Mouse (Mus musculus): ENCODE measurements at regions not wholly inside any gene's neighbourhood (a gene's known extent, or its start where the extent isn't known, plus 50 kb on each side); places are given as distances from the start of the nearest gene placed in this dataset.

DNA sequence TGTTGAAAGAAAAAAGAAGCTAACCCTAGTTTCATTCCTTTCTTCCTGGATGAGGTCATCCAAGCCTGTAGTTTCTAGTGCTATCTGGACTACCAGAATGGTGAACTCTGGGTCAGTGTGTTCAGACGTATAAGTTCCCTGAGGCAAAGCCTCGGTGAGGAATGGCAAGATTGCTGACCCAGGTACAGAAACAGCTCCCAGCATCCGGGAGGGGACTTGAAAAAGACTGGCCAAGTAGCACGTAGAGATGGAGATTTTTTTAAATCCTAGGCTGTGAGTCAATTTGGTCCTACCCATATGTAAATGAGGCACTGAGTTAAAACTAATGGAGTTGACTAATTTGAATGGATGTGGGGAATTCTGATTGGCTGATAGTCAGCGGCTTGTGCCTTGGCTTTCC lies 55.0 kb upstream of the Gm11084 start:
- H3K4me1 ChIP-seq (ENCODE audit: control insufficient read depth, insufficient read depth, low read length), result peaks cover 5% of the 10 kb centered on the region; the same call in 1 of the 2 replicates
- no peak overlapping the region for H3K9ac ChIP-seq (ENCODE audit: low read length)
- no peaks in the 10 kb centered on the region for H3K27me3 ChIP-seq (replicated peaks; ENCODE audit: control insufficient read depth, insufficient read depth, low read length)
- H3K36me3 ChIP-seq (ENCODE audit: control insufficient read depth, insufficient read depth, low read length), result no peaks in the 10 kb centered on the region
- H3K4me3 ChIP-seq (ENCODE audit: low read depth, low read length), result no peak overlapping the region
- no peak overlapping the region for H3K4me2 ChIP-seq (ENCODE audit: low read length)
- no peaks in the 10 kb centered on the region for H3K9me3 ChIP-seq (replicated peaks; ENCODE audit: control insufficient read depth, low read length)
- DNase-seq (ENCODE audit: low spot score) (no peak), ATAC-seq (no peak)
- 25% methylated on average over 5 of the region's 5 CpGs for WGBS
- no peak overlapping the region for H3K27ac ChIP-seq (ENCODE audit: low read depth, low read length)

DNA sequence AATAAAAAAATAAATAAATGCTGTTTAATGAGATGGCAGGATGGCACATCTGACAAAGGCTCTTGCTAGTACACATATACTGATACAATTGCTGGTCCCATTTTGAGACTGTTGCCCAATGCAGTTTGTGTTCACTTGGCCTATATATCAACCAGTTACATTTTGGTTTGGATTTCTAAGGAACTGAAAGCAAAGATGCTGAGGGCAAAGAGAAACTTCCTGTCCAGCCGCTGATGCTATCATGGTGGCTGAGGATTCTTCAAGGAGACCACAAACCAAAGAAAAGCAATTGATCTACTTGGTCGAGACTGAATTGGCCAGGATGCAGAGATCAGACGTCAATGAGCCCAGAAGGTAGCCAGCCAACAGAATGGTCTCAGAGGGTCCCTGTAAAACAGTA lies 53.5 kb upstream of the Gm11084 start:
- ATAC-seq, result no peak
- H3K9me3 ChIP-seq (replicated peaks; ENCODE audit: control insufficient read depth, low read length), result no peaks in the 10 kb centered on the region
- no peak overlapping the region for H3K4me2 ChIP-seq (ENCODE audit: low read length)
- peaks cover 3% of the 10 kb centered on the region; the same call in 1 of the 2 replicates for H3K4me1 ChIP-seq (ENCODE audit: control insufficient read depth, insufficient read depth, low read length)
- no peak for DNase-seq (ENCODE audit: low spot score)
- no peaks in the 10 kb centered on the region for H3K36me3 ChIP-seq (ENCODE audit: control insufficient read depth, insufficient read depth, low read length)
- H3K27me3 ChIP-seq (replicated peaks; ENCODE audit: control insufficient read depth, insufficient read depth, low read length), result no peaks in the 10 kb centered on the region
- H3K27ac ChIP-seq (ENCODE audit: low read depth, low read length), result no peak overlapping the region
- H3K4me3 ChIP-seq (ENCODE audit: low read depth, low read length), result no peak overlapping the region
- 83% methylated on average over 3 of the region's 3 CpGs for WGBS
- no peak overlapping the region for H3K9ac ChIP-seq (ENCODE audit: low read length)

DNA sequence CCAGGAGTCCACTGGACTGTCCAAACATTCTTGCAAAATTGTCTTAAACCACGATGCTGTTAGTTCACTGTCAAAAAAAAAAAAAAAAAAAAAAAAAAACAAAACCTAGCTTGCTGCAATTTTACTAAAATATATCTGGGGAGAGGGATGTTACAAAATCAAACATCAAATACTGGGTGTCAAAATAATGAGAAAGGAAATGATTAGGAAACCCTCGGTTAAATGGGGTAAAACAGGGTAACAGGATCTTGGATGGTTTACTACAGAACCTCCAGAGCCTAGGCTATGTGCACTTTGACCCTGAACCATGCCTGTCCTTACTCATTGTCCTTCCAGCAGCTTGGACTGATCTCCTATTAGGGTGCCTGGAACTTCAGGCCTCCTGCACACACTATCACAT lies 52.8 kb upstream of the Gm11084 start:
- no peak for ATAC-seq
- no peak overlapping the region for H3K9ac ChIP-seq (ENCODE audit: low read length)
- H3K27me3 ChIP-seq (replicated peaks; ENCODE audit: control insufficient read depth, insufficient read depth, low read length), result no peaks in the 10 kb centered on the region
- DNase-seq (ENCODE audit: low spot score), result no peak
- H3K9me3 ChIP-seq (replicated peaks; ENCODE audit: control insufficient read depth, low read length), result no peaks in the 10 kb centered on the region
- H3K27ac ChIP-seq (ENCODE audit: low read depth, low read length), result no peak overlapping the region
- no peak overlapping the region for H3K4me3 ChIP-seq (ENCODE audit: low read depth, low read length)
- no peak overlapping the region for H3K4me2 ChIP-seq (ENCODE audit: low read length)
- WGBS, result 79% methylated on average over 2 of the region's 2 CpGs
- no peaks in the 10 kb centered on the region for H3K36me3 ChIP-seq (ENCODE audit: control insufficient read depth, insufficient read depth, low read length)
- peaks cover 3% of the 10 kb centered on the region; the same call in 1 of the 2 replicates for H3K4me1 ChIP-seq (ENCODE audit: control insufficient read depth, insufficient read depth, low read length)

GRCm38 (mm10) chr2:73038290-73038732 lies 51.8 kb upstream of the Gm11084 start:
- Histone ChIP-seq H3K9me3 (replicated peaks; ENCODE audit: control insufficient read depth, low read length) (no peaks in the 10 kb centered on the region), H3K36me3 (ENCODE audit: control insufficient read depth, insufficient read depth, low read length) (no peaks in the 10 kb centered on the region), H3K4me1 (ENCODE audit: control insufficient read depth, insufficient read depth, low read length) (peaks cover 3% of the 10 kb centered on the region; the same call in 1 of the 2 replicates), H3K9ac (ENCODE audit: low read length) (no peak overlapping the region), H3K27ac (ENCODE audit: low read depth, low read length) (no peak overlapping the region), H3K4me2 (ENCODE audit: low read length) (peak overlapping the region; percentile 36), H3K27me3 (replicated peaks; ENCODE audit: control insufficient read depth, insufficient read depth, low read length) (no peaks in the 10 kb centered on the region), H3K4me3 (ENCODE audit: low read depth, low read length) (no peak overlapping the region)
- ATAC-seq (peak; percentile 34; the same call in 1 of the 2 replicates), DNase-seq (ENCODE audit: low spot score) (peak; percentile 35)
- 20% methylated on average over 16 of the region's 16 CpGs for WGBS

- Histone ChIP-seq H3K9me3 (replicated peaks; ENCODE audit: control insufficient read depth, low read length) (no peaks in the 10 kb centered on the region), H3K4me1 (ENCODE audit: control insufficient read depth, insufficient read depth, low read length) (peaks cover 3% of the 10 kb centered on the region; the same call in 1 of the 2 replicates), H3K4me3 (ENCODE audit: low read depth, low read length) (no peak overlapping the region), H3K27ac (ENCODE audit: low read depth, low read length) (no peak overlapping the region), H3K9ac (ENCODE audit: low read length) (no peak overlapping the region), H3K36me3 (ENCODE audit: control insufficient read depth, insufficient read depth, low read length) (no peaks in the 10 kb centered on the region), H3K27me3 (replicated peaks; ENCODE audit: control insufficient read depth, insufficient read depth, low read length) (no peaks in the 10 kb centered on the region), H3K4me2 (ENCODE audit: low read length) (no peak overlapping the region)
- 69% methylated on average over 13 of the region's 13 CpGs for WGBS
- DNase-seq (ENCODE audit: low spot score) (no peak), ATAC-seq (no peak)
Observed at GRCm38 (mm10) chr2:73037266-73038046, 50.9 kb upstream of the Gm11084 start.
